Mouse (Mus musculus) hindbrain, embryonic 10.5 days (tissue): ENCODE measurements around the gene Prkca. TPM values are rescaled to one million over a fixed set of nuclear protein-coding genes. Genes with fewer than 3 reads are reported as not detected.

ENCODE experiments used
- DNase-seq: peaks from one replicate; pipeline ENCODE4 v3.0.0-alpha.2; 2017; ENCODE audit warnings: low spot score
- H3K27ac ChIP-seq: fragments of 300-500 bp; sonication (generic); 2 replicates; pipeline ENCODE4 v1.5.1; 2016; ENCODE audit warnings: mild to moderate bottlenecking, moderate library complexity
- H3K27me3 ChIP-seq: fragments of 300-500 bp; sonication (generic); 2 replicates; pipeline ENCODE4 v1.6.1; 2016; ENCODE audit warnings: mild to moderate bottlenecking; ENCODE audit not compliant: poor library complexity, insufficient read depth, severe bottlenecking
- H3K36me3 ChIP-seq: fragments of 300-500 bp; sonication (generic); 2 replicates; pipeline ENCODE4 v1.6.1; 2016; ENCODE audit warnings: mild to moderate bottlenecking, moderate library complexity
- H3K4me1 ChIP-seq: fragments of 300-500 bp; sonication (generic); replicated peaks from 2 replicates; pipeline ENCODE4 v1.6.1; 2016; ENCODE audit warnings: mild to moderate bottlenecking
- H3K4me3 ChIP-seq: fragments of 300-500 bp; sonication (generic); 2 replicates; pipeline ENCODE4 v1.5.1; 2016; ENCODE audit warnings: mild to moderate bottlenecking, moderate library complexity
- H3K9me3 ChIP-seq: fragments of 300-500 bp; sonication (generic); 2 replicates; pipeline ENCODE4 v1.6.1; 2016; ENCODE audit warnings: mild to moderate bottlenecking, moderate library complexity
- whole genome bisulfite sequencing: fragments of 180-500 bp; shearing (Covaris S2); methylation state at CpG from one replicate; pipeline ENCODE4 v1.1.7; 2016; 5-methylcytosine and 5-hydroxymethylcytosine counted together
- polyA plus RNA-seq: library from polyadenylated mRNA; unstranded; fragments of >200 nt; fragmentation: Nextera tagmentation; extraction: Ambion mirVana; gene quantifications from 2 replicates; pipeline ENCODE4 v1.2.1, GENCODE M21; 2016

Gene Prkca
- polyA plus RNA-seq, 1 experiment from 2014 or later: 3.4 TPM

DNA sequence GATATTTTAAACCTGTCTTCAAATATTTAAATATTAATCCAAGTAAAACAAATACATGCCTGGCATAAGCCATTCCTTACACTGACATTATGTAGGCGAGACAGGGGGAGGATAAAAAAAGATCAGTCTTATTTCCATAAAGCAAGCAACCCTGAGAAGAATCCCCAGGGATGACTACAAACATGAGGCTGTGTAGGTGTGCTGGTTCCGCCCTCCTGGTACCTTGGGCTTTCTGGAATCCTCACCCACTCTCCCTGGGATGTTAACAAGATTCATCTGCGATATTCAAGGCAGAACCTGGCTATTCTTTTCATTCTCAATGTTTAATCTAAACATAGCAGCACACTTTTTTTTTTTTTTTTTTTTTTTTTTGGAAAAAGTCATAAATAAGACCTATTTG is 289.1 kb downstream of the Prkca start:
- DNase-seq: no peak
- H3K36me3 ChIP-seq: no peaks in the 10 kb centered on the region
- WGBS: 87% methylated on average over 3 of the region's 3 CpGs
- no peaks in the 10 kb centered on the region for H3K27me3 ChIP-seq
- H3K27ac ChIP-seq: no peak overlapping the region
- H3K9me3 ChIP-seq: no peaks in the 10 kb centered on the region
- no peaks in the 10 kb centered on the region for H3K4me1 ChIP-seq
- no peak overlapping the region for H3K4me3 ChIP-seq

DNA sequence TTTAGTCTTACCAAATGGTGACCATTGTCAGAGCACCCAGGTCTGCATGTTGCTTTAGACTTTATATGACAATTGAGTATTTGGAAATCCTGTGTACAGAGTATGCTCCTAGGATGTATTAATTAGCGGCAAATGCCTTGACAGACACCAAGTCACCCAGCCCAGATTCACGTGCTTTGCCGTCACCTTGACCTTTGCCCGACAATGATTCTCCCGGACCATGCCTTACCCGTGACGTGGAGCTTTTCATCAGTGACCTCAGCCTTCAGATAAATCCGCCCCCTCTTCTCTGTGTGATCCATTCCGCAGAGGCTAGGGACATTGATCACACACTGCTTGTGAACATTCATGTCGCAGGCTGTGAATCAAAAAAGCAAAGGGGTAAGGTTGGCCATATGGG is 290.0 kb downstream of the Prkca start:
- DNase-seq: no peak
- H3K9me3 ChIP-seq: no peaks in the 10 kb centered on the region
- WGBS: 80% methylated on average over 10 of the region's 10 CpGs
- no peak overlapping the region for H3K4me3 ChIP-seq
- H3K27ac ChIP-seq: no peak overlapping the region
- H3K27me3 ChIP-seq: no peaks in the 10 kb centered on the region
- H3K36me3 ChIP-seq: no peaks in the 10 kb centered on the region
- no peaks in the 10 kb centered on the region for H3K4me1 ChIP-seq

DNA sequence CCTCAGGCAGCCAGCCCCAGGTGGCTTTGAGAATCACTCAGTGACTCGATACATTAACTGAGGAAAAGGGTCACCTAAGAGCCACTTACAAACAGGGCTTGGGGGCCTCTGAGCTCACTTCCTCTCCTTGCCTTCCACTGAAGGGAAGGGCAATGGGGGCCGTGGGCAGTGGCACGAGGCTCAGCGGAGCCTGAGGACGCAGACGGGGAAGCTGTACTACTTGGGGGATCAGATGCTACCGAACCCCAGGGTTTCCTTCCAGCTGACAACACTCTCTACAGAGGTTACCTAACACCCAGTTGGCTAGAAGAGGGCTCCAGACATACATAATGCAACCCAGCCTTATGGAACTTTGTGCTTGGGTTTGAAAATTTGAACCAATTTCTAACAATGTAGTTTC is 302.1 kb downstream of the Prkca start:
- DNase-seq: no peak
- no peak overlapping the region for H3K4me3 ChIP-seq
- WGBS: 80% methylated on average over 7 of the region's 7 CpGs
- peaks cover 12% of the 10 kb centered on the region; the same call in 1 of the 2 replicates for H3K4me1 ChIP-seq
- 0 out of 2 replicates have a peak, but pooled peaks cover 9% of the 10 kb centered on the region for H3K27me3 ChIP-seq
- H3K36me3 ChIP-seq: no peaks in the 10 kb centered on the region
- no peaks in the 10 kb centered on the region for H3K9me3 ChIP-seq
- no peak overlapping the region for H3K27ac ChIP-seq

DNA sequence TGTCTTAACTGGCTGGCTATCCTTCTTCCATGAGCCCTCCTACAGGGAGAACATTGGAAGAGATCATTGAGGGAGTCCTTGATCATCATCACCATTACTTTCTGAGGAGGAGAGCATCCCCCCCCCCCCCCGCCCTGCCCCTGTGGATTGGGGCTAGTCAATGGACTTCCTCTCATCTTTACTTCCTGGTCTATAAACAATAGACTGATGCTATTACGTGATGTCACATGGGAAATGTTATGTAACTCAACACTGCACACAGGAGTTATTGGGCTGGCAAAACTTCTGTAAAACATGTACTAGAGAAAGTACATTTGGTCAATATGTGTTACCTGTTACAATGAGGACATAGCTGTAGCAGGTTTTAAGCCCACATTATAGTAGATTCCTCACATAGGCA is 302.9 kb downstream of the Prkca start:
- Histone ChIP-seq H3K4me3 (no peak overlapping the region), H3K27me3 (0 out of 2 replicates have a peak, but pooled peaks cover 10% of the 10 kb centered on the region), H3K4me1 (peaks cover 12% of the 10 kb centered on the region; the same call in 1 of the 2 replicates), H3K36me3 (no peaks in the 10 kb centered on the region), H3K27ac (no peak overlapping the region), H3K9me3 (no peaks in the 10 kb centered on the region)
- 80% methylated on average over 2 of the region's 2 CpGs for WGBS
- no peak for DNase-seq

DNA sequence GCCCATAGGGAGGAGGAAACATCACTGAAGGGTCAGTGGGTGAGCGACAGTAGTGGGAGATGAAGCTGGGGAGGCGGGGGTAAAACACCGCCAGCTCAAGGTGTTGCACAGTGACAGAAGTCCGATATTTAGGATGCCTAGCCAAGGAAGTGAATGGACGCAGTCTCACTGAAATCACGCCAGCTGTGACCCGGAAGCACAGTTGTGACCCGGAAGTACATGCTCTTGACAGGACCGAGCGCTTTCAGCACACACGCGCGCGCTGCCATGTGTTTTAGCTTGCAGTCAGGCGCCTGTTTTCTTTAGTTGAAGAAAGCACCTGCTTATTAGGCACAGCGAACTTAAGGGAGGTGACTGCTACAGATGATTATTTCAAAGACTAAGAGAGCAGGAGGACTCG is 304.0 kb downstream of the Prkca start:
- DNase-seq: no peak
- Histone ChIP-seq H3K27me3 (0 out of 2 replicates have a peak, but pooled peaks cover 10% of the 10 kb centered on the region), H3K4me1 (peaks cover 16% of the 10 kb centered on the region; the same call in 1 of the 2 replicates), H3K36me3 (no peaks in the 10 kb centered on the region), H3K27ac (no peak overlapping the region), H3K9me3 (no peaks in the 10 kb centered on the region), H3K4me3 (no peak overlapping the region)
- 93% methylated on average over 17 of the region's 17 CpGs for WGBS

DNA sequence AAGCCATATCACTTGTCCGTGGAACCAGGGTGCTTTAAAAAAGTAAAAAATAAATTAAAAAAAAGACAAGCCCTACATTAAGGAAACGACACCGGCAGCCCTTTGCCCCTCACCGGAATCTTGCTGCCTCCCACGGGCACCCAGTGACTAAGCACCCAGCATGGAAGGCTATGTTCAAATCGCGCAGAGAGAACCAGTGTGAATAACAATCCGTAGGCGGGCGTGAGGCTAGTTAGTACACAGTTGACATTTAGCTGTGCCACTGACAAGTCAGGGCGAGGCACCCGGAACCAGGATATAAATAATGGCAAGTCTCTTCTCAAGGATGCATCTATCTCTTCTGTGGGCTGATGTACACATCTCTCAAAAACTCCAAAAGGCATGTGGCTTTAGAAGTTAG is 304.7 kb downstream of the Prkca start:
- Histone ChIP-seq H3K4me3 (no peak overlapping the region), H3K36me3 (no peaks in the 10 kb centered on the region), H3K27me3 (0 out of 2 replicates have a peak, but pooled peaks cover 10% of the 10 kb centered on the region), H3K27ac (no peak overlapping the region), H3K4me1 (peaks cover 24% of the 10 kb centered on the region), H3K9me3 (no peaks in the 10 kb centered on the region)
- WGBS: 83% methylated on average over 12 of the region's 12 CpGs
- DNase-seq: no peak

DNA sequence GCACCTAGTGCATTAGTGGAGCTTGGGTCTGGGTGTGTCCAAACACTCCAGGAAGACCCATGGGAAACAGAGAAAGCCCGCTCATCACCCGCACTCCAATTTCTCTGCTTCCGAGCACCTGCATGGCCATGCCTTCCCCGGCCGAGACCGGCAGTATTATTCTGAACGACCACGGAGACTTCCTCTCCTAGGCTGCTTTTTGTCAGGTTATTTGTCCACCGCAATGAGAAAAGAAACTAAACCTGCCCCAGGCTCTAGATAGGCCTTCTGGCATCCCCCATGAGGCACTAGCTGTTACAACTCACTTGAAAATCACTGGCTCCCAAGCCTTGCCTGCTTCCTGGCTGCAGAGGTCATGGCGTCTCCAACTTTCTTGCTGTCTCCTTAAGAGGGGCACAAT is 307.4 kb downstream of the Prkca start:
- H3K27me3 ChIP-seq: peaks cover 17% of the 10 kb centered on the region; the same call in 1 of the 2 replicates
- WGBS: 93% methylated on average over 10 of the region's 10 CpGs
- H3K27ac ChIP-seq: no peak overlapping the region
- no peak overlapping the region for H3K4me3 ChIP-seq
- H3K4me1 ChIP-seq: peaks cover 30% of the 10 kb centered on the region
- H3K9me3 ChIP-seq: no peaks in the 10 kb centered on the region
- no peaks in the 10 kb centered on the region for H3K36me3 ChIP-seq
- no peak for DNase-seq

DNA sequence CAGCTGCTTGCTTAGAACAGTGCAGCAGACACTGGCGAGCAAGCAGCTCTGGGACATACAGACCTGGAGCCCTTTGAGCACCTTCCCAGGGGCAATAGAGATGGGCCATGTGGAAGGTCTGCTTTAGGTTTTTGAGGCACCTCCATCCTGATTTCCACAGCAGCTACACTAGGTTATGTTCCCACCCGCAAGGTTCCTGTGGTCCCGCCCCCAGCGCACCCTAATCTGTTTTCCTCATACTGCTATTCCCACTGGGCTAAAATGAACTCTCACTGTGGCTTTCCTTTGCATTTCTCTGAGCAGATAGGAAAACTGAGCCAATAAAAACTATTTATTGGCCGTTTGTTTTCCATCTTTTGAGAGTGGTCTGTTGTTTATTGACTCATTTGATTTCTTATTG is 308.0 kb downstream of the Prkca start:
- 88% methylated on average over 5 of the region's 5 CpGs for WGBS
- H3K4me1 ChIP-seq: peaks cover 30% of the 10 kb centered on the region
- peaks cover 17% of the 10 kb centered on the region; the same call in 1 of the 2 replicates for H3K27me3 ChIP-seq
- H3K36me3 ChIP-seq: no peaks in the 10 kb centered on the region
- no peak for DNase-seq
- no peak overlapping the region for H3K4me3 ChIP-seq
- H3K27ac ChIP-seq: no peak overlapping the region
- H3K9me3 ChIP-seq: no peaks in the 10 kb centered on the region

DNA sequence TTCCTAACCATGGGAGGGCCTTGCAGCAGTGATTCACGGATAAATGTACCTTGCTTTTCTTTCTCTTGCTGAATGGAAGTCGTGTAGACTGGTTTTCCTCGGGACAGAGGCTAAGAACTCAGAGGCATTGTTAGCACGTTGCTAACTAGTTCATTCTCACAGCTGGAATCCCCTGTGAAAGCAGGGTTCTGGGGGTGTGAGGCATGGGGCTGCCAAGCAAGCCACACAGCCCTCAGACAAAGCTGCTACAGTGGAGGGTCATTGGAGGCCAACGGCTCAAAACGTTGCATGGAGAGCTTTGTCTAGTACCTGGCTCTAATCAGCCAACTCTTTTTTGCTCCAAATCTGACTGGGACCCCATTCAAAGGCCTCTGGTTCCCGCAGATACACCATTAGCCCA is 309.4 kb downstream of the Prkca start:
- no peak overlapping the region for H3K4me3 ChIP-seq
- H3K4me1 ChIP-seq: peaks cover 26% of the 10 kb centered on the region
- DNase-seq: peak; percentile 12
- no peaks in the 10 kb centered on the region for H3K9me3 ChIP-seq
- WGBS: 19% methylated on average over 7 of the region's 7 CpGs
- H3K27ac ChIP-seq: no peak overlapping the region
- no peaks in the 10 kb centered on the region for H3K36me3 ChIP-seq
- H3K27me3 ChIP-seq: peaks cover 17% of the 10 kb centered on the region; the same call in 1 of the 2 replicates

DNA sequence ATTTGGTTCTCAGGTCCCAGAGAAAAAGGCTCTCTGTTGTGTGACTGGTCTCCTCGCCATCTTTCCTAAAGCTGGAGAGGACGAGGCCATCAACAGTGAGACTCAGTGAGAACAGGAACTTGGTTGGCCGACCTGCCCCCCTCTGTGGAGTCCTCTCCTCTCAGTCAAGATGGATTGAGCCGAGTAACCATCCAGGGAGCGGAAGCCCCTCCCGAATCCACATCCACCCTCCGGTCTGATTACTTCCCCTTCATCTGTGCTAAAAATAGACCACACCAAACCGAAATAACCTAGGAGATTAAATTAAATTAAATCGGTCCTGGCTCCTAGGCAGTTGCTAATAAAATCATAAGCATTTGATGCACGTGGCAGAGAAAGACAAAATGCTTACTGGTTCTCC is 311.2 kb downstream of the Prkca start:
- 81% methylated on average over 10 of the region's 10 CpGs for WGBS

DNA sequence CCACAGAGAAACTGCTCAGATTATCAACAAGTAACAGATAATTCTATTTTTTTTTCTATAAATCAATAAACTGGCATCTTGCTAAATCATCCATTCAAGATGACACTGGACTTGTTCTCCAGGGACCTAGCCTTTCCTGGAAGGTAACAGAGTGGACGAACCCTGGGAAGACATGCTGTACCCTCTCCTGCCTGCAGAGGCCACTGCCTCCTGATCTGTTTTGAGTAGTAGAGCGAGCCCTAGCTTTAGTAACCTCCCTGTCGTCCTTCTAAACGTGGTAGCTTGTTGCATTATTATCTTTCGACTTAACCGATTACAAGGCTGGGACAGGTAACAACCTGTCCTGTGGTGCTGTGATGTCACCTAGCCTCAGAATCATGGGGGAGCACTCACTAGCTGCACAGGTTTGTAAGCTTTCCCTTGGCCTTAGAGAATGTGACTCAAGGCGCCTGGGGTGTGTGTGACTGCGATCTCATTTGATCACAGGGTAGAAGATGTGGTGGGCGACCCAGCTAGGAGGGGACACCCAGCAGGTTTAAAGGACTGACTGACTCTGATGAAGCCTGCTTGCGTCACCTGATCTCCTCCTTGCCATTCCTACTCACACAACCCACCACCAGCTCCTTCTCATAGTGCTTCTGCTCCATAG is 312.6 kb downstream of the Prkca start:
- Histone ChIP-seq H3K4me1 (peaks cover 23% of the 10 kb centered on the region; the same call in 1 of the 2 replicates), H3K27ac (no peak overlapping the region), H3K36me3 (no peaks in the 10 kb centered on the region), H3K4me3 (no peak overlapping the region), H3K27me3 (peaks cover 7% of the 10 kb centered on the region; the same call in 1 of the 2 replicates), H3K9me3 (no peaks in the 10 kb centered on the region)
- WGBS: 49% methylated on average over 10 of the region's 10 CpGs
- DNase-seq: peak; percentile 45

More for the DNA sequence above, 311.2 kb downstream of the Prkca start:
- H3K27me3 ChIP-seq: peaks cover 16% of the 10 kb centered on the region; the same call in 1 of the 2 replicates
- DNase-seq: no peak
- H3K9me3 ChIP-seq: no peaks in the 10 kb centered on the region
- H3K4me1 ChIP-seq: peaks cover 19% of the 10 kb centered on the region; the same call in 1 of the 2 replicates
- H3K36me3 ChIP-seq: no peaks in the 10 kb centered on the region
- H3K27ac ChIP-seq: no peak overlapping the region
- no peak overlapping the region for H3K4me3 ChIP-seq

DNA sequence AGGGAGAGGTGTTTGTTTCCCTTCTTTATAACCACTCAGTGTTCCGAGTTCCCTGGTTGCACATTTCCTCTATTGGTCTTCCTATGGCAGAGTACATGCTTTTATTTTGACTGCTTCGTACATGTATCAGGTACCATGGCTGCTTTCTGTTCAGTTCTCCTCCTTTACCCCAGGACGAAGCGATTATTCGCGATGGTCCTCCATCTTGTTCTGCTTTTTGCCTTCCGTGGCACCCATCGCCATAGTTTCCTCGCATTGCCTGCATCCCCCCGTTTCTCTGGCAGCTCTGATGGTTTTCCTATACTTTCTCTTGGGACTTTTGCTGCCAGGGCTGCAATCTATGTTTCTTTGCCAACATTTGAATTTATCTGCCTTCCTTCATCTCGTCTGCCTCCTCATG is 314.4 kb downstream of the Prkca start:
- H3K9me3 ChIP-seq: no peaks in the 10 kb centered on the region
- peaks cover 7% of the 10 kb centered on the region; the same call in 1 of the 2 replicates for H3K27me3 ChIP-seq
- H3K27ac ChIP-seq: no peak overlapping the region
- 95% methylated on average over 11 of the region's 11 CpGs for WGBS
- H3K36me3 ChIP-seq: no peaks in the 10 kb centered on the region
- no peak for DNase-seq
- H3K4me1 ChIP-seq: peaks cover 16% of the 10 kb centered on the region; the same call in 1 of the 2 replicates
- H3K4me3 ChIP-seq: no peak overlapping the region

DNA sequence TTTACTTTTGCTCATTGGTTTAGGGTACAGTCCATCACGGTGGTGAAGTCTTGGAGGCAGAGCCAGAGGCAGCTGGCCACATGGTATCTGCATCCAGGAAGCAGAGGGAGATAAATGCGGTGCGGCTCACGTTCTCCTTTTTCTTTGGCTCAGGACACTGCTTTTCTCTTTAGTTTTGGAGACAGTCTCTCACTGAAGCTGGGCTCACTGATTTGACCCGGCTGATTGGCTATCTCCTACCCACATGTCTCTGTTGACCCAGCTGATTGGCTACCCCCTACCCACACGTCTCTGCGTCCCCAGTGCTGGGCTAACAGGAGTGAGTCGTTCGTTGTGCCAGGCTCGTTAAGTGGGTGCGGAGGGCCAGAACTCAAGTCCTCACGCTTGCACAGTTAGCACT is 315.3 kb downstream of the Prkca start:
- H3K4me3 ChIP-seq: no peak overlapping the region
- 75% methylated on average over 12 of the region's 12 CpGs for WGBS
- no peaks in the 10 kb centered on the region for H3K36me3 ChIP-seq
- peaks cover 7% of the 10 kb centered on the region; the same call in 1 of the 2 replicates for H3K27me3 ChIP-seq
- no peaks in the 10 kb centered on the region for H3K9me3 ChIP-seq
- no peak overlapping the region for H3K27ac ChIP-seq
- peaks cover 6% of the 10 kb centered on the region; the same call in 1 of the 2 replicates for H3K4me1 ChIP-seq
- no peak for DNase-seq
